Mouse (Mus musculus) left cerebral cortex, postnatal 10 days (tissue): ENCODE measurements at regions not wholly inside any gene's neighbourhood (a gene's known extent, or its start where the extent isn't known, plus 50 kb on each side); places are given as distances from the start of the nearest gene placed in this dataset.

Experiments used
- DNase-seq, 2 experiments: peaks; one replicate each; pipeline ENCODE4 v3.0.0; 2021 to 2022; ENCODE audit warnings: low spot score in 2 of 2, mixed read lengths in 1 of 2; ENCODE audit errors: extremely low spot score in 1 of 2
- intact Hi-C: fragments of 180-260 bp; cut with DNase I; formaldehyde crosslinking; loops from one replicate; pipeline ENCODE4 v1.15.1; 2025

GRCm38 (mm10) chr13:99748128-99748527 is 152.8 kb downstream of the Cartpt start:
- intact Hi-C loops: no loop called here
- DNase-seq: peak in 1 of 2 experiments; percentile 43

GRCm38 (mm10) chr13:99745526-99745925 is 155.4 kb downstream of the Cartpt start:
- DNase-seq: no peak
- intact Hi-C loops: no loop called here

- intact Hi-C loops: no loop called here
- peak in 1 of 2 experiments; percentile 37 for DNase-seq
These were observed 156.1 kb downstream of the Cartpt start for GRCm38 (mm10) chr13:99744790-99745120.

- DNase-seq: no peak
- intact Hi-C loops: no loop called here
These were observed 156.7 kb downstream of the Cartpt start for GRCm38 (mm10) chr13:99743952-99744789.

- DNase-seq: no peak
- intact Hi-C loops: no loop called here
These were observed 158.4 kb downstream of the Cartpt start for GRCm38 (mm10) chr13:99742507-99742906.

GRCm38 (mm10) chr13:99741981-99742380 is 158.9 kb downstream of the Cartpt start:
- intact Hi-C loops: no loop called here
- DNase-seq: no peak

GRCm38 (mm10) chr13:99739420-99739819 is 161.5 kb downstream of the Cartpt start:
- intact Hi-C loops: no loop called here
- DNase-seq: no peak

- no peak for DNase-seq
- intact Hi-C loops: no loop called here
These were observed 163.6 kb downstream of the Cartpt start for GRCm38 (mm10) chr13:99737271-99737670.

GRCm38 (mm10) chr13:99729145-99729544 is 171.7 kb downstream of the Cartpt start:
- no peak for DNase-seq
- intact Hi-C loops: no loop called here

GRCm38 (mm10) chr13:99724245-99724644 is 176.6 kb downstream of the Cartpt start:
- intact Hi-C loops: no loop called here

GRCm38 (mm10) chr13:99723237-99723981 is 177.5 kb downstream of the Cartpt start:
- DNase-seq: no peak
- intact Hi-C loops: no loop called here

More at GRCm38 (mm10) chr13:99724245-99724644, 176.6 kb downstream of the Cartpt start:
- no peak for DNase-seq

- intact Hi-C loops: no loop called here
- DNase-seq: no peak
These were observed 180.3 kb downstream of the Cartpt start for GRCm38 (mm10) chr13:99720566-99720965.

GRCm38 (mm10) chr13:99696559-99696890 is 180.2 kb upstream of the Map1b start:
- intact Hi-C loops: no loop called here
- DNase-seq: no peak

GRCm38 (mm10) chr13:99695874-99696558 is 179.7 kb upstream of the Map1b start:
- no peak for DNase-seq
- intact Hi-C loops: no loop called here

GRCm38 (mm10) chr13:99679934-99680333 is 163.6 kb upstream of the Map1b start:
- intact Hi-C loops: no loop called here
- no peak for DNase-seq

GRCm38 (mm10) chr13:99679430-99679829 is 163.1 kb upstream of the Map1b start:
- intact Hi-C loops: no loop called here

GRCm38 (mm10) chr13:99676393-99676792 is 160.1 kb upstream of the Map1b start:
- peak in 1 of 2 experiments; percentile 23 for DNase-seq
- intact Hi-C loops: no loop called here

More at GRCm38 (mm10) chr13:99679430-99679829, 163.1 kb upstream of the Map1b start:
- DNase-seq: no peak

- peak; percentile 30 to 48 for DNase-seq
- intact Hi-C loops: no loop called here
These were observed 159.6 kb upstream of the Map1b start for GRCm38 (mm10) chr13:99675951-99676350.

GRCm38 (mm10) chr13:99672714-99673113 is 156.4 kb upstream of the Map1b start:
- no peak for DNase-seq
- intact Hi-C loops: no loop called here

GRCm38 (mm10) chr13:99671747-99672146 is 155.4 kb upstream of the Map1b start:
- intact Hi-C loops: no loop called here
- DNase-seq: no peak
